Mouse (Mus musculus): ENCODE data around the gene Ptprk.

- TF ChIP-seq EP300 (IDR thresholded peaks at IDR 0.05; ENCODE audit: low read depth) (no peak), CTCF (IDR thresholded peaks at IDR 0.05; ENCODE audit: low read depth) (no peak)
These were observed 539.8 kb downstream of the Ptprk start for GRCm38 (mm10) chr10:28614396-28614795.
